Mouse (Mus musculus) kidney, postnatal 14 days (tissue): ENCODE measurements around the gene Slc7a6.

Experiments
- DNase-seq: peaks from one replicate; pipeline ENCODE4 v3.0.0; 2022; ENCODE audit warnings: mixed read lengths

Gene Slc7a6

DNA sequence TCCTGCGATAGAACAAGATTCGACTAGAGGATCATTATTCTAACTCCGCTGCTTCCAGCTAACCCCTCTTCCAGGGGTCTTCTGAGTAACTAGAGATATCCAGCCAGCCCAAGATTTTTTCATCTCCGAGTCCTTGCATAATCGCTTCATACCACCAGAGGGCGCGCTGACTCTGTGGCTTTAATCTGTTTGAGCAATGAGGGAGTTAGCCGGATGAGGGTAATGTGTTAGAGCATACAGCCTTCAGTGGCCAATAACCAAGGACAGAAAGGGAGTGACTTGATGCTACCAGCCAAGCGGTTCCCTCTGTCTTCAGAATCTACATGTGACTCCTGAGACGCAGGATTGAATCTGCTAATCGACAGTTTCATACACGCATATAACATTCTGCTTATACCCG is 27.9 kb upstream of the Slc7a6 start:
- DNase-seq, result peak; percentile 86

DNA sequence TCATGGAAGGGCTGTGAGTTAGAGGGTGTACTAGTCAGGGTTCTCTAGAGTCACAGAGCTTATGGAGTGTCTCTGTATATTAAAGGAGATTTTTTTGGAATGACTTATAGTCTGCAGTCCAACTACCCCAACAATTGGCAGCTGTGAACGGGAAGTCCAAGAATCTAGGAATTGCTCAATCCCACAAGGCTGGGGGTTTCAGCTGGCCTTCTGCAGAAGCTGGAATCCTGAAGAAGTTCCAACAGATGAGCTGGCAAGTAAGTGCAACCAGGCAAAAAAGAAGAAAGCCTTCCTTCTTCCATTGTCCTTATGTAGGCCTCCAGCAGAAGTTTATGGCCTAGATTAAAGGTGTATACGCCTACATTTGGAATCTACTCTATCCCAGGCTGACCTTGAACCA is 23.3 kb upstream of the Slc7a6 start:
- DNase-seq, result no peak

DNA sequence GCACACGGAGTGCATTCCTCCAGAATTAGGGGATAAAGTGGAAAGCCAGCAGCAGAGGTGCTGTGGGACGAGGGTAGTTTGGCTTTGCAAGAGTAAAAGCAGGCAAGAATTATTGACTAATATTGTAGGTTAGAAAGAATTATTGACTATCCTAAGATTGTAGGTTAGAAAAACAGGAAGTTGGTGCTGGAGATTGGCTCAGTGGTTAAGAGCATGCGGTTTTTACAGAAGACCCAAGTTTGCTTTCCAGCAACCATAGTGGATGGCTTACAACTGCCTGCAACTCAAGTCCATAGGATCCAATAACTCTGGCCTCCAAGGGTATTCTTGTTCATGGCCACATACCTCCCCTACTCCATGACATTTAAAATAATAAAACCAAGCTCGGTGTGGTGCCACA is 22.6 kb upstream of the Slc7a6 start:
- no peak for DNase-seq

DNA sequence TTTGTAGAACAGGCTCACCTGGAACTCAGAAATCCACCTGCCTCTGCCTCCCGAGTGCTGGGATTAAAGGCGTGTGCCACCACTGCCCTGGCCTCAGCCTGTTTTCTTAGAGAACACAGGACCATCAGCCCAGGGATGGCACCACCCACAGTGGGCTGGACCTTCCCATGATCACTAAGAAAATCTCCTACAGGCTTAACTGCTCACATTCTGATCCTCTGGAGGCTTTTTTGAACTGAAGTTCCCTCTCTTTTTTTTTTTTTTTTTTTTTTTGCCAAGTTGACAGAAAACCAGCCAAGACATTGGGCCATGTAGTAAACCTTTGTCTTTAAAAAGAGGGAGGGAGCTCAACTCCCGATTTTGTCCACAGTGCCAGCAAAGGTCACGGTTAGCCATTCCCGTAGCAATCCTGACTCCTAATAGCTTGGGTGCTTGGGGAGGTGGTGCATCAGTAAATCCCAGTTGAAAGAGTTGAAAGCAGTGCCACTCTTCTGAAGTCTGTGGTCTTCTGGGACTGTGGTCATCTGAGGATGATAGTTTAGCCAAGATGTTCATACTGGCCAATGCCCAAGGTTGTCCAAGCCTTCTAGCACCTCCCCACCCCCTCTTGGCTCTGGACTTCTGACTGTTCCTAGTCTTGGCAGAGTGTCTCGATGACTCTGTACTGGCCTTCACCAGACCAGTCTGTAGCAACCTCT is 20.6 kb upstream of the Slc7a6 start:
- no peak for DNase-seq

DNA sequence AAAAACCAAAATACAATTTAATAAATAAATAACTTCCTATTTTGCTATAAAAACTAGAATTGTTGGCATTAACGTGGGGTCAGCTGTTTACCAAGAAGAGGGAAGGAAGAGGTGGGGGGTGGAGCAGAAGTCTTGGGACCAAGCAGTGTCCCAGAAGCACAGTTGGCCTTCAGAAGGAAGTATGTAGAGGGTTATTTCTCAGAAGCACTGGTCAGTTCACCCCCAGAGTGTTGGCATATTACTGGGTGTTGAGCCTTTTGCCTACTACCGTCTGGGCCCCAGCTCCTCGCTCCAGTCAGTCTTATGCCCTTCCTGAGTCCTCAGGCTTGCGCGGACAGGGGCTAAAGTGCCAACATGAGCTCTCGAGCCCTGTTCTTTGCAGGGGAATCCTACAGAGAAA is 19.6 kb upstream of the Slc7a6 start:
- no peak for DNase-seq

DNA sequence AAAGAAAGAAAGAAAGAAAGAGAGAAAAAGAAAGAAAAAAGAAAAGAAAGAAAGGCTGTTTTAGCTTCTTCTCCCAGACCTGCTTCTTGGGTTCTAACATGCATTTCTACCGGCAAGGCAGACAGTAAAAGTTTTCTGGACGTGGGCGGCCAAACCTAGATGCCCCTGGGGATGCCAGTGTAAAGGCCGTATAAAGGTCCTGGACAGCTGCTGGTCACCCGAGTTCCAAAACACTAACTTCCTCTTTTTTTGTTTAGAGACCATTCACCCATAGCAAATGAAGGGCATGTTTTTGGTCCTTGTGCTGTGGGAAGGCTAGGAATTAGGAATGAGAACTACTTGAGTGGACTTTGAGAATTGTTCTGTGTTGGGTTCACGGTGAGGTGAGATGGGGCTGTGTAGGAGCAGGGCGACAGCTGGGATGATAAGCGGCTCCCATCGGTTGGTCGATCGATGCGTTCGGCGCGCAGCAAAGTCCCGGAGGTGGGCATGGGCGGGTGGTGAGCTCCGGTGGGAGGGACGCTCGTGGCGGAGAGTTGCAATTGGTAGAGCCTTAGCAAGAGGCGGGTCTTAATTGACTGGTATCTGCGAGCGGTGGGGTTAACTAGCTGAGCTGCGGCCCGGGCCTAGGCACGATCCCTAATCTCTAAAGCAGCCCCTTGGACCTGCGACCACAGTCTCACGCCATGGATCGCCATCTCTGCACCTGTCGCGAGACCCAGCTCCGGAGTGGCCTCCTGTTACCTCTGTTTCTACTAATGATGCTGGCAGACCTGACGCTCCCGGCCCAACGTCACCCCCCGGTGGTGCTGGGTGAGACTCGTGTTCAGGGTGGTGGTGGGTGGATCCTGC is 18.6 kb upstream of the Slc7a6 start, which contains the start of gene Pla2g15:
Gene Pla2g15, plus strand, starts transcription at position 599 of the 852 bp plus-strand sequence.
- DNase-seq, result peak; percentile 94

DNA sequence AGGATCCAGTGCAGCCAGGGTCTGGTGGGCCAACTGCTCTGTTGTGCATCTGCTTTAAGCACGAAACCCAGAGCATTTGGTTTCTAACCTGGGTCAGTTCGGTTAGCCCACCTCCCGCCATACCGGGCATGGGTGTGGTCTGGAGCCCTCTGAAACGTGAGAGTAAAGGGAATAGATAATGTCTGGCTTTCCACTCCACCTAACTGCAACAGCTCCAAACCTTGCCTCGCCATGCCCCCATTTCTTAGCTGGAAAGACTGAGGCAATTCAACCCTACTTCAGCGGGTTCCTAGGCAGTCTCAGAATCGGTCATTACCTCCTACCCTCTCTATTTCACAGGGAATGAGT is 18.0 kb upstream of the Slc7a6 start:
- no peak for DNase-seq

DNA sequence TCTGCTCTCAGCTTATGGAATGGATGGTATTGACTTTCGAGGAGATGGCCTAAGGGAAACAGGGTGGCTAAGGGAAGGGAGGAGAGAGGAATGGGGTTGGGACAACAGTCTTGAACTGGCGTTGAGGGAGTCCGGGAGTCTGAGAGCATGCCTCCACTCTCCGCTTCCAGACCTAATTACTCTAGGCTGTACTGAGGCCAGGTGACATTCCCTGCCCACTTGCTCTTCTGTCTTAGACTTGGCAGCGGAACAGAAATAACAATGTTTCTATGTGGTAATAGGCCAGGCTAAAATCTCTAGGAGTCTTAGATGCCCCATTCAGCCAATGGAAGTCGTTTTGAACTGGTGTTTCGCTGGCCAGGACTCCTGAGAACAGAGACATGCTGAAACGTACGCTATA is 17.6 kb upstream of the Slc7a6 start:
- no peak for DNase-seq

DNA sequence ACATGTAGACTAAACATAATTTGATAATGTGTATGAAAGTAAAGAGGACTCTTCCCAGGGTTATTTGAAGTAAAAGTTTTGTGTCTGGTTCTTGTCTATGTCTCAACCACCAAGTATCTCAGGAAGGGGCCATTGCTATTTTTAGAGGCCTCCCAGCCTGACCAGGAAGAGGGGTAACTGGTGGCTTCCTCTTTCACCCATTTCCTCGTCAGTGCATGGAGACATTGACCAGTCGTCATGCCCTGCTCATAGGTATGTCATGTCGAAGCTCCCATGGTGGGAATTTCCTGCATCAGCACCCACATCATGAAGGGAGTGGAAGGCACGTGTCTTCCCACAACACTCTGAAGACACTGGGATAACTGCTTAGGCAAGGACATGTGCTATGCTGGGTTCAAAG is 15.8 kb upstream of the Slc7a6 start:
- no peak for DNase-seq

DNA sequence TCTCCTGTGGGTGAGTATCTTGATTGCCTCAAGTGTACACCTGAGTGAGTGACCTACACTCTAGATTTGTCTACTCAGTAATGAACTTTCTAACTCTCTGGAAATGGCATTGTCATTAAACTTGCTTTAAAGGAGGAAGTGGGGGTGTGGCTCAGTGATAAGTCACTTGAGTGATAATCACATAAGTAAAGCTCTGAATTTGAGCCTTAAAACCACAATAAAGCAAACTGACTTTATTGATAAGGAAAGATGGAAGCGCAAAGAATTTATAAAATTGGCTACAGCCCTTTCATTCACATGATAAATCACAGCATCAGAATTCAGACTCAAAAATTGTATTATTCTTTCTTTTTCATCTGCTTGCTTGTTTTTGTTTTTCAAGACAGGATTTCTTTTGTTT is 11.2 kb upstream of the Slc7a6 start:
- no peak for DNase-seq

DNA sequence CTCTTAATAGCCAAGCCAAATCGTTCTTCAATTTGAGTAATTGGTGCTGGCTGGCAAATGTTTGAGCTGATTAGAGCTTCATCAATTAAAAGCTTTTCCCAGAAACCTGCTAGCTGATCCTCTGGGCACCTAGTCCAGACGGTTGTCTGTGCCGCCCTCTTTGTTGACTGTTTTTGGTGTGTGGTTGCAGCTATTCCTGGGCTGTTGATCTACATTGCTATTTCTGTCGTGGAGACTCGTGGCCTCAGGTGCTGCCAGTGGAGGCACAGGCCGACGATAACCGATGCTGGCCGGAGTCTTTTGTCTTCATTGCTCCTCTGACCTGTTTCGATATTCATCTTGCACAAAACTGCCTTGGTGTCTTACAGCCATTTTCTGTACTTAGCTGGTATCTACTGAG is 10.3 kb upstream of the Slc7a6 start:
- DNase-seq, result no peak

DNA sequence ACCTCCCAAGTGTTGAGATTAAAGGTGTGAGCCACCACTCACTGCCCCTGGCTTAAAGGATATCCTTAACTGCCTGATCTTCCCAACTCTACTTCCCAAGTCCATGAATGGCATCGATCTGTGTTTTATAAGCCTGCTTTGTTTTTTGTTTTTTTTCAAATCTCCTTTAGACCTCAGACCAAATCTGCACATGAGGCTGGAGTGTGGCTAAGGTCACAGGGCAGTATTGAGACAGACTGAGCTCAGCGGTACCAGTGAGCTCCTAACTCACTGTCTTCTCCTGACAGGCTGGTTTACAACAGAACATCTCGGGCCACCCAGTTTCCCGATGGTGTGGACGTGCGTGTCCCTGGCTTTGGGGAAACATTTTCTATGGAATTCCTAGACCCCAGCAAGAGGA is 8.8 kb upstream of the Slc7a6 start:
- DNase-seq, result no peak

DNA sequence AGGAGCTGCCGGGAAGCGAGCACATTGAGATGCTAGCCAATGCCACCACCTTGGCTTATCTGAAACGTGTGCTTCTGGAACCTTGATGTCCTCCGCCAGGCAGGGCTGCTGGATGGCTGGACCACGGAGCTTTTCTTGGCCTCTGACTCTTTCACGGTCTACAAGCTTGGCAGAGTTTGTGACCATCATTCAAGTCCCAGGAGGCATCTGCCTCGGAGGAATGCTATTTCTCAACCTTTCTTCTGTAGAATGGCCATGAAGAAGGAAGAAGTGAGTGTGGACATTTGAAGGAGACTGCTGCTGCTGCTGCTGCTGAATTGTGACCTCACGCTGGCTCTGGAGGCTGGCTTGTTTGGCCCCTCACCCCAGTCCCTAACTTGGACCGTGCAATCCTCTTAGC is 5.4 kb upstream of the Slc7a6 start:
- no peak for DNase-seq

DNA sequence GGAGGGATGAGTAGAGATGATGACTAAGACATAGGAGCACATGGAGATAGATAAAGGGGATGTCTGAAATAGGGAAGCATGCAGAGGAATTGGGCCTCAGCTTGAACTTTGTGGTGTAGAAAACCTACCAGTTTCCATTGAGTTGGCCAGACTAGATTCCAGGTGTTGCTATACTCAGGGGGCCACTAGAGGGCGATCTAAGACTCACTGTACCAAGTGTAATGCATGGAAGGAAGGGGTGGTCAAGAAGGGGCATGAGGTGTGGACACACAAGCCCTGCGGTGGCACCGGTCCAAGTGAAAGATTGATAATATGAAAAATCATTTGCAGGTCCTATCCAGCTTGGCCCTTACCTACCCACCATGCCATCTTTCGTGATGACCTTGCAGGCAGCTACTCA is 3.2 kb upstream of the Slc7a6 start:
- DNase-seq, result peak; percentile 75

DNA sequence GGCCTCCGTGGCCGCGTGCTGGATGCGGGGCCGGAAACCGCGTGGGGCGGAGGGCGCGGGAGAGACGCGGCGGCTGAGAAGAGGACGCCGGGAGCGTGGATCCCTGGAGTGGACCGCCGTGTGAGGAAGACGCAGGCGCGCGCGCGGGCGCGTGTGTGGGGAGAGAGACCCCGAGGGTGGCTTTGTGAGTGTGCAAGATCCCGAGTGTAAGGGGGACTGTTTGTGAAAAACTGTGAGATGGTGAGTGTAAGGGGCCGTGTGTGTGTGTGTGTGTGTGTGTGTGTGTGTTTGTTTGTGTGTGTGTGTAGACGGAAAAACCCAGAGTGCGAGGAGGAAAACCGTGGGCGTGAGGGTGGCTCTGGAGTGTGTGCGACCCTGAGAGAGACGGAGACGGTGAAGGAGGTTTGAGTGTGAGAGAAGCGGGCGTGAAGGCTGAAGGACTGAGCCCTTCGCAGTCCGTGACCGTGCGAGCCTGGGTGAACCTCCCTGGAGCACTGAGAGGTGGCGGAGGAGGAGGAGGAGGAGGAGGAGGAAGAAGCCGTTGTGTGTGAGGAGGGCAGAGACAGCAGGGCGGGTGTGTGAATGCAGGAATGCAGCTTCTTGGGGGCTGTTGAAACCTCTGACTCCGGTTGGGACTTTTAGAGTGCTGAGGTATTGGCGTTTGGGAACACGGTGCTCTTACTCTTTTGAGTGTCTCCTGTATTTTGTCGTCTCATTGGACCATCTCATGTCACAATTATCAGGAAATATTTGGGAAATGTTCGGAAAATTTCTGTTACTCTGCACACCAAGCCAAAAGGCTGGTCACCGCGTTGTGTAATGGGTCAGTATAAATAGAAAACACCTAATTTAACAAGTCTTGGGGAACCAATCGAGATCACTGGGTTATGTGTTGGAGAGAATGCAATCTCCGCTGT is 618 bp downstream of the Slc7a6 start:
- peak; percentile 40 for DNase-seq

DNA sequence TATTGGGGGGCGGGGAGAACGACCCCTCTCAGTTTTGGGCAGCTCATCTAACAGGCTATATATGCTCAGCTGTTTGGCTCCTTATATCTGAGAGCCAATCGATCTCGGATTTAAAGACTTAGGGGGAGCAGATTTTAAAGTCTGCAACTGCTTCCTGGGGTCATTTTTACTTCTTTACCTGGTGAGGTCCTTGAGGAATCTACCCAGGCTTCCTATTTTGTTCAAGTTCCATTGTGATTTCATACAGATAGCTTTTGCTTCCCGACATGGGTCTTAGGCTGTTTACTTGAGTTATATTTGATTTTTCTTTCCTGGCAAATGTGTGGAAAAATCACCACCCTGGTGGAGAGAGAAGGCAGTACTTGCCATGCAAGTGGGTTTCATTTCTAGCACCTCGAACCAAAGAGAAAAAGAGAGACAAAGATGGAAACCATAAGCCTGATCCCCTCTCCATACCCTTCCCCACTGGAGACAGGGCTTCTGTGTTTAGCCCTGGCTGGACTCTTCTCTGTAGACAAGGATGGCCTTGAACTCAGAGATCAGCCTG is 1.4 kb downstream of the Slc7a6 start:
- DNase-seq, result no peak

DNA sequence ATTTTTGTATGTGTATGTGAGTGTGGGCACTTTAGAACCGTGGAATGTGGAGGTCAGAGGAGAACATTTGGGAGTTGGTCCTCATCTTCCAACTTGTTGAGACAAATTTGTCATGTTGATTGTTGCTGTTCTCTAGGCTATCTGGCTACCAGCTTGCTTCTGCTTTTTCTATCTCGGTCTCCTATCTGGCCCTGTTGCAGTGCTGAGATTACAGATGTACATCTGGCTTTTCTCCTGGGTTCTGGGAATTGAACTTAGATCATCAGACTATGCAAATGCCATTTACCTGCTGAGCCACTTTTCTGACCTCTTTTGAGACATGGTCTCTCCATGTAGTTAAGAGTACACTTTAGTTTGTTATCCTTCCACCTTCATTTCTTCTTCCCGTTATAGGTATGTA is 4.9 kb downstream of the Slc7a6 start:
- no peak for DNase-seq

DNA sequence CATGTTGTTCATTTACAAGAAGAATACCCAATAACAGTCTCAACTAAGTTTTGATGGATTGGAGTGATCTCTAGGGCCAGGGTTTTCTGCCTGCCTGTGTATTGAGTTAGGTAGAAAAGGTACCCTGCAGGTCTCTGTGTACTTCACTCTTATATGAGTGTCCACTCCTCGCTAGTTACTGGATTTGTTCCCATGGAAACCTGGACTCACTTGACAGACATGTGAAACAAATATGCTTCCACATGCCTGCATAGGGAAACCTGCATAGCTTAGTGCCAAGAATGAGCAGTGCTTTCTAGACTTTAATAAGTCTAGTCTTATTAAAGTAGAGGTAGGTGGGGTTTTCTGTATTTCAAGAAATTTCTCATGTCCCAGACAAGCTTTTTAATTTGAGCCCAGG is 8.2 kb downstream of the Slc7a6 start:
- DNase-seq, result no peak

DNA sequence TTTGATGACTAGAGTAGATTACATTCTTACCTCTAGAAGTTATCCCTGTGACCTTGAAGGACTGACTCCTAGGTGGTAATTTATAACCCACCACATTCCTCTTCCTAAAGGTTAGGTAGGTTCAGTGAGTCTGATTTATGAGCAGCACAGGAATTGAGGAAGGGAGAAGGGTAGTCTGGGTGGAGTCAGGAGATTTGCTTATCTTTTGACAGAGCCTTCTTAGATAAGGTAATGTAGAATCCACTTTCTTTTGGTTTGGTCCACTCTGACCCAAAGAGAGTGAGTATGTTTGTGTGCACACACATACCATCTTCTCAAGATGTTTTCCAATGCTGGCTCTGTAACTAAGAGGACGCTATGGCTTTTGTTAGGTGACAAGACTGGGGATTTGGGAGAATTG is 8.9 kb downstream of the Slc7a6 start:
- no peak for DNase-seq

DNA sequence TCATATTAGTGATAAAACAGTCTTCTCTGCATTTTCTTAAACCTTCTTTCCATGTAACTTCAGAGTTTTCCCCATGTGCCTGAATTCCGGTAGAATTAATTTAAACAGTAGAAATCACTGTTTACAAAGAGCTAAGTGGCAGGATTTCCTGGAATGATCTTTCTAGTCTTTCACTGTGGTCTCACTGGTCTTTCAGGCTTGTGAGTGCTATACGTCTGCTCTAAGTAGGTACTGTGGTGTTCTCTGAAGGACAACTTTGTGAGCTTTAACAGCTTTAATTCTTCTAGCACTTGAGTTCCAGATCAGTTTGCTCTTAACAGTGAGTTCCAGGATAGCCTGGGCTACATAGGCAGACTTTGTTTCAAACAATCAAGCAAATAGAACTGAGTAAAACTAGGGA is 9.8 kb downstream of the Slc7a6 start:
- DNase-seq, result no peak

DNA sequence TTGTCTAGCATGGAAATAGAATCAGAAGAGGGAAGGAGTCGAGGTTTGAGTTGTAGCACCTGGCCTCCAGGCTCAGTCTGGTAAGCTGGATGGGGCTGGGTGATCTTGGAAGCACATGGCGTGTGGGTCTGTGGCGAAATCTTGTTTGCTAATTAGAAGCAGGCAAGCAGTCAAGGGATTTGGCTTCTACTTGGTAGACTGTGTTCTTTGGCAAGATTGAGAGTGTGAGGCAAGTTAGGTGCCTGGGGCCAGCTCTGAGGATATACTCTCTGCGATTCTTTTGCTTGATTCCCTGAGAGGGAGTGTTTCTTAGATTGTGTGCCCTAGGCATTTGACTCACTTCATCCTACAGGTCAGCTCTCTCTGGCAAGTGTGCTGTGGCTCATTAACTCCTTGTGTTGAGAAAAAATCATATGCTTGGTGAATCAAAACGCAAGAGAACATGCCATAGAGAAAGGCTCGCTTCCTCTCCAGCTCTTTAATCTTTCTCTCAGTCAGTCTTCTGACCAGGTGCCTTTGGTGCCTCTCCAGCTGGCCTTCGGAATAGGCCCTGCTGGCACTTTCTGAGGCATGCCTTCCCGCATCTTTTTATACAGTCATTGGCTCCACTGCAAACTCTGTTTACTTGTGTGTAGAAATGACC is 17.1 kb downstream of the Slc7a6 start:
- DNase-seq, result peak; percentile 13

DNA sequence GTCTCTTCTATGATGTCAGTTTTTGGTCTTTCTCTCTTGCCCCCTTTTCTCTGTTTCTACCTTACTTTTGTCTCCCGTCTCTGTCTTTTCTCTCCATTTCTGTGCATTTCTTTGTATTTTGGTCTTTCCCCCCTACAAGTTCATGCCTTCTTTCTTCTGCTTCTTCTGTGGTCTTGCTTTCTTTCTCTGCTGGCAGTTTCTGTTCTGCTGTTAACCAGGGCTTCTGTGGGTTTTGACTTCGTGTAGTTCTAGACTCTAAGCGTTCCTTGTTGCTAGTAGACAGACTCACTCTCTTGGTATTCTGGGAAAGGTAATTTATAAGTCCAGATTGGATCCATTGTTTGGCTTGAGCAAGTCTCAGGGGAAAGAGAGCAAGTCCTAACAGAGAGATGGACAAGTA is 17.7 kb downstream of the Slc7a6 start:
- no peak for DNase-seq

DNA sequence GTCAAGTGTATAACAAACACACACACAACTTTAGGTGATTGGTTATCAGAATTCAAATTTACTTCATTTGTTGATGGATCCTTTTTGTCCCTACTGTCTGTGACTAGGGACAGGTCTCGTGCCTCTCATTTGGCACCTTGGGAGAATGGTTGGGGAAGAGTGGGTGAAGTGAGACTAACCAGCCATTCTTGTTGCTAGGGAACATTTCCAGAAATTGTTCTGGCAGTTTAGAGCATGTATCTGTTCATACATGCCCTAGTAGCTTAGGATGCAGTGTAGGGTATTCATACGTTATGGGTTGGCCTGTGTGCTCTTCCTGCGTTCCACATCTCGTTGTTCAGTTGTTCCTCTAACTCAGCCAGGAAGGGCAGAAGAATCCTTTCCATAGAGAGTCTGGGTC is 20.5 kb downstream of the Slc7a6 start:
- no peak for DNase-seq
